ENCODE assay signal across 11 mouse cellular contexts in genomic region chr3:68593073-68593867, GRCm38 (mm10).
A peak's percentile ranks its signal among the peaks of the same experiment; 100 is the strongest.
DNase-seq lines count a peak whose midpoint lies in the region; ATAC-seq and TF ChIP-seq lines count a peak whose summit lies in the region.
"Had no signal": no experiment of that assay in that cellular context is flagged by ENCODE, and none has a peak within 500 bp of the region (broad histone marks: within the 10 kb centered on the region; RNA-seq: fewer than 3 reads in every experiment).

No protein-coding gene starts in this region.

- H3K9me3 ChIP-seq in liver, embryonic 11.5 days (ENCODE audit: control insufficient read depth, low read length): no peaks in the 10 kb centered on the region

- TF ChIP-seq CTCF in gastrocnemius, adult 2 months (IDR thresholded peaks at IDR 0.05): no peak
- TF ChIP-seq CTCF in liver, adult 2 months (IDR thresholded peaks at IDR 0.05; ENCODE audit: low read depth, low read length): no peak
- no peak for TF ChIP-seq CTCF in cortical plate, adult 2 months (IDR thresholded peaks at IDR 0.05; ENCODE audit: extremely low read depth, insufficient read depth, low read length)

- no peaks in the 10 kb centered on the region for H3K27me3 ChIP-seq in liver, adult 2 months (ENCODE audit: control insufficient read depth, insufficient read depth, low read length)
- no peaks in the 10 kb centered on the region for H3K27me3 ChIP-seq in liver, embryonic 11.5 days (replicated peaks; ENCODE audit: control insufficient read depth, insufficient read depth, low read length)

- no peaks in the 10 kb centered on the region for H3K79me2 ChIP-seq in liver, adult 2 months (ENCODE audit: control insufficient read depth, insufficient read depth, low read length)

- H3K4me2 ChIP-seq in liver, embryonic 11.5 days: no peak overlapping the region

- DNase-seq in gastrocnemius, adult 2 months: no peak
- DNase-seq in gastrocnemius, postnatal 36 days: no peak
- DNase-seq in liver, adult 2 months (ENCODE audit: extremely low read depth, low read depth, low spot score): peak; percentile 87
- DNase-seq in liver: no peak
- DNase-seq in liver, embryonic 11.5 days (ENCODE audit: low spot score): no peak
- no peak for DNase-seq in ovary, postnatal 36 days (ENCODE audit: low spot score)
- DNase-seq in thymus, postnatal 0 days (ENCODE audit: low spot score): no peak
- DNase-seq: thymus, postnatal 14 days had no signal

- H3K4me3 ChIP-seq in gastrocnemius, adult 2 months: peak overlapping the region; percentile 25
- H3K4me3 ChIP-seq in liver, adult 2 months (ENCODE audit: insufficient read depth, low read depth, low read length): peak overlapping the region; percentile 17; the same call in 1 of the 2 replicates
- no peak overlapping the region for H3K4me3 ChIP-seq in cortical plate, adult 2 months (ENCODE audit: insufficient read depth, low read length)
- no peak overlapping the region for H3K4me3 ChIP-seq in liver, embryonic 11.5 days (ENCODE audit: low read depth, low read length)

- H3K9ac ChIP-seq in liver, adult 2 months (ENCODE audit: low read depth, low read length): peak overlapping the region; percentile 56
- H3K9ac ChIP-seq in liver, embryonic 11.5 days (ENCODE audit: low read depth, low read length): no peak overlapping the region
- H3K9ac ChIP-seq: liver, embryonic 14.5 days had no signal

- peak overlapping the region; percentile 93 for H3K27ac ChIP-seq in gastrocnemius, adult 2 months
- H3K27ac ChIP-seq in liver, adult 2 months (replicated peaks; ENCODE audit: insufficient read depth, low read depth, low read length): peak overlapping the region; percentile 52
- H3K27ac ChIP-seq in cortical plate, adult 2 months (ENCODE audit: insufficient read depth, low read length): 0 out of 2 replicates have a peak overlapping the region, but pooled peaks have one; percentile 17
- peak overlapping the region; percentile 64; the same call in 1 of the 2 replicates for H3K27ac ChIP-seq in liver, embryonic 11.5 days (ENCODE audit: low read depth, low read length)
- H3K27ac ChIP-seq: liver, embryonic 14.5 days had no signal

- ATAC-seq in liver, embryonic 11.5 days (replicated peaks; ENCODE audit: low FRiP score): no peak
- ATAC-seq: midbrain, embryonic 16.5 days had no signal

- intact Hi-C loops in gastrocnemius, adult 2 months (cut with DNase I): no loop called here
- intact Hi-C loops in gastrocnemius, postnatal 36 days (cut with DNase I): no loop called here

- H3K36me3 ChIP-seq in liver, adult 2 months (ENCODE audit: control insufficient read depth, insufficient read depth, low read length): no peaks in the 10 kb centered on the region
- no peaks in the 10 kb centered on the region for H3K36me3 ChIP-seq in liver, embryonic 11.5 days (ENCODE audit: control insufficient read depth, insufficient read depth, low read length)

- H3K4me1 ChIP-seq in liver, adult 2 months (ENCODE audit: control insufficient read depth, insufficient read depth, low read length): peaks cover 8% of the 10 kb centered on the region; the same call in 1 of the 2 replicates
- peaks cover 21% of the 10 kb centered on the region for H3K4me1 ChIP-seq in cortical plate, adult 2 months (ENCODE audit: control insufficient read depth, insufficient read depth, low read length)
- H3K4me1 ChIP-seq in liver, embryonic 11.5 days (replicated peaks; ENCODE audit: control insufficient read depth, insufficient read depth, low read length): no peaks in the 10 kb centered on the region; the same call in 1 of the 2 replicates

- no peak for TF ChIP-seq POLR2A in liver, adult 2 months (IDR thresholded peaks at IDR 0.05; ENCODE audit: extremely low read depth, insufficient read depth, low read length)
- peak; percentile 58 for TF ChIP-seq POLR2A in cortical plate, adult 2 months (IDR thresholded peaks at IDR 0.05; ENCODE audit: extremely low read depth, insufficient read depth, low read length)

- 35% methylated on average over 12 of the region's 12 CpGs for WGBS in liver, adult 2 months
- 76% methylated on average over 12 of the region's 12 CpGs for WGBS in liver, embryonic 11.5 days

Comparison
In these comparisons a context has a peak if more than half of its experiments do, and no peak if none do; other contexts are left out.
1. H3K4me3 ChIP-seq: peak in gastrocnemius, adult 2 months (single experiment) and liver, adult 2 months (single experiment); none in cortical plate, adult 2 months (single experiment) and liver, embryonic 11.5 days (single experiment).
2. H3K27ac ChIP-seq: peak in every context shown above with its lines; median percentile 93 in gastrocnemius, adult 2 months; 64 in liver, embryonic 11.5 days; 52 in liver, adult 2 months; 17 in cortical plate, adult 2 months.